Mouse (Mus musculus) lung, adult 2 months (tissue): ENCODE measurements around the gene Tmem107.

ENCODE experiments used
- CTCF ChIP-seq: fragments of 200-500 bp; IDR thresholded peaks from 2 replicates; pipeline ENCODE4 v1.5.1; 2011; ENCODE audit warnings: mild to moderate bottlenecking, low read length, control low read depth; ENCODE audit not compliant: insufficient read depth
- POLR2A ChIP-seq: fragments of 200-500 bp; IDR thresholded peaks from 2 replicates; pipeline ENCODE4 v1.6.1; 2011; ENCODE audit warnings: low read depth, mild to moderate bottlenecking, control low read depth, low read length, borderline replicate concordance; ENCODE audit errors: extremely low read depth

- no peak for TF ChIP-seq CTCF
- no peak for TF ChIP-seq POLR2A
Measured at GRCm38 (mm10) chr11:69075764-69076479, 5.3 kb downstream of the Tmem107 start.
